Mouse (Mus musculus): ENCODE results near the gene Nat8f2.

DNA sequence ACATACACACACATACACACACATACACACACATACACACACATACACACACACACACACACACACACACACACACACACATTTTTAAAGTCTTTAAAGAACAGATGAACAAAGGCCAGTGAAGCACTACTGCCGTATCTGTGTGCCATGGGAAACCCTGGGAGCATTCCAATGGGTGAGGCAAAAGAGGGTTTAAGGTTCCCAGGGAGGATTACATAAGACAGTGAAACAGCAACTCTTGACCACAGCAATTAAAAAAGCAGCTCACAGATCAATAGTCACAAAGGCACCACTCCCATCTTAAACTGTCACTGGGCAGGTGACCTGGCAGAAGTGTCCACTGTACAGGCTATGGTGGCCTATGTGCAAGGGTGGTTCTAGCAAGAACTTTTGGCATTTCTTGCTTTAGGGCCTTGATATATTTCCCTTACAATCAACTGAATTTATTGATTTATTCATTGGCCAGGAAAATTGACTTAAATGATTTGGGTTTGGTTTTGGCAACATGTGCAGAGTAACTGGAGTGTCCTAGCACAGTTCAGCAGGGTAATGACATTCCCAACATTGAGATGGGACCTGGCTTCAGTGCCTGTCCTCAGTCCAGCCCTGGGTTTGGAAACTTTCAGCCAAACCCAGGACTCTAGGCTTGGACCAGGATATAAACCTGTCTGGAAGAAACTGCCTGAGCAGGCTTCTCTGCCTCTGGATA lies 45.4 kb downstream of the Nat8f2 start:
- TF ChIP-seq CTCF (IDR thresholded peaks at IDR 0.05; ENCODE audit: low read depth, low read length) (no peak), POLR2A (IDR thresholded peaks at IDR 0.05; ENCODE audit: extremely low read depth, insufficient read depth, low read length) (no peak)

All from liver, adult 2 months (tissue).